Mouse (Mus musculus) erythroid progenitor cell, adult 5-6 weeks (primary cell): ENCODE measurements around the gene 4930568D16Rik. TPM values are rescaled to one million over a fixed set of nuclear protein-coding genes. Genes with fewer than 3 reads are reported as not detected.

Experiments
- ATAC-seq: replicated peaks from 2 replicates; pipeline ENCODE4 v1.8.0; 2016; ENCODE audit warnings: moderate number of reproducible peaks, mild to moderate bottlenecking, moderate TSS enrichment, inconsistent platforms; ENCODE audit not compliant: poor library complexity, low FRiP score, severe bottlenecking
- total RNA-seq, 2 experiments: library from RNA; stranded (forward) in 1 of 2; stranded (reverse) in 1 of 2; fragments of 150-400 nt in 1 of 2; fragments of 186-747, 209-891 nt in 1 of 2; gene quantifications; 2 replicates each; pipeline versions ENCODE4 v1.2.3 to v1.2.4; 2015 to 2017; ENCODE audit warnings: low replicate concordance in 2 of 2

The 4930568D16Rik gene
- total RNA-seq, 2 experiments from 2014 or later = not detected

DNA sequence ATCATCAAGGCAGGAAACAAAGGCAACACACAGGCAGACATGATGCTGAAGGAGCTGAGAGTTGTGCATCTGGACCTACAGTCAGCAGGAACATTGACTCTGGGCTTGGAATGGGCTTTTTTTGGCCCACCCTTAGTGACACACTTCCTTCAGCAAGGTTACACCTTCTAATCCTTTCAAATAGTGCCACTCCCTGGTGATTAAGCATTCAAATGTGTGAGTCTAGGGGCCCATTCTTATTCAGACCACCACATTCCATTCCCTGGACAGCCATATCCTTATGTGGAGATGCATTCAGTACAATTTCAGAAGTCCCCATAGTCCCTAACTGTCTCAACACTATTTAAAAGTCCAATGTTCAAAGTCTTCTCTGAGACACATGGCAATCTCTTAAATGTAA, 3.2 kb upstream of the 4930568D16Rik start:
- ATAC-seq = no peak

DNA sequence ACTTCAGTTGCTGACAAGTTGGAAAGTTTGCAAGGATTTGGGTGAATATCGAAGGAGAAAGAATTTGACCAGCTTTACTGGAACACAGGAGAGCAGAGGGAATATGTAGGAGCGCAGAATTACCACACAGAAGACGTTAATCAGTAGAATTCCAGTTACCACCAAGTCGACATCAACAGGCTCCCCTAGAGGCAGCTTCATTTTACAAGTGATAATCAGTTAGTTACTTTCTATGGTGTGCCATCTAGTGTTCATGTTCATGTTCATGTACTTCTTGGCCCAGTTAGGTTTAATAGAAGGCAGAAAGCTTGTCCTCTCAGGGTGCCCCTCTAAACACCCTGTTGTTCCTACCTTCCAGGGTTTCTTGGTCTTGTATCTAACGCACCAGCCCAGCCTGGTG, 18.3 kb downstream of the 4930568D16Rik start:
- ATAC-seq = peak; percentile 95

DNA sequence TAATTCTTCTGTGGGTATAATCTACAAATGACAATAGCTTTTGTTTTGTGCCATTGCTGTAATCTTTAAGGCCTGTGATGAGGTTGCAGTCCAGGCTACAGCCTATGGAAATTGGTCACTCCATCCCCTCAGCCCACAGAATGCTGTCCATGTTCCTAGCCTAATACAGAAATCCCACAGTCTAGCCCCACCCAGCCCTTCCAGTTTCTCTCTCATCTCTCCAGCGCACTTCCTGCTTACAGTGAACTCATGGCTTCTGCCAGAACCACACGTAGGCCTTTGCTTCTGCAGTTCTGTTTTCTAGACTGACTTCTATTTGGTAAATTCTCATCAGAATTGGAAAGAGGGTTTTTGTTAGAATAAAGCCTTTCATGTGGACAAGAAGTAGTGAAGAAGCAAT, 21.5 kb downstream of the 4930568D16Rik start:
- ATAC-seq = no peak

DNA sequence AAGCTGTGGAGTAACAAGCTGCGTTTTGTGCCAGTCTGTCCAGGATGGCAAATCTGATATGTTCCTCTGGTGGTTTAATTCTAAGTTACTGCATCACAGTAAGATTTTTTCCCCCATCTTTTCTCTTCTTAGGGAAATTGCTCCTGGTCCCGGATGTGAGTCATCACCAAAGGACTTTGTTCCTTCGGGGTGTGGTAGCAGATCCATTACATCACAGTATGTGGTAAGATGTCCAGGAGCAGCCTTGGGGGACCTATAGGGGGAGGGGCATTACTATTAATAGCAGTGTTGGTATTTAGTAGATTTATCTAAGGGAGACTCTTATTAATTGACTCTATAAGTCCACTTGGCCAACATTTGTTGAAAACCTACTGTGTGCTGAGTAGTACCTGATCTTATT, 24.9 kb downstream of the 4930568D16Rik start:
- no peak for ATAC-seq

DNA sequence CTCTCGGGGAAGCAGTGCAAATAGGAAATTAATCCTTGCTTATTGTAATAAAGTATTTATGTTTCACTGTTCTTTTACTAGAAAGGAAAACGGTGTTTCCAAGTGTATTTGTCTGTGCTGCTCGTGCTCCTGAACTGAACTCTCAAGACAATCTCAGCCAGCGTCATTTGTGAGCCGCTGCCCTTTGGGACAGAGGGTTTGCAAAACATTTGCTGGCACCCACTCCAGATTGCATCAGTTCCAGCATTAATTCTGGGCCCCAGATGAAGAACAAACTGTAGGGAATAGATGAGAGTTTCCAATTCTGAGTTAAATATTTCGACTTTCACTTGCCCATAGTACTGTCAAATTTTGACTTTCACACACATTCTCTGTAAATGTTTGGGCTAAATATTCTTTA, 28.8 kb downstream of the 4930568D16Rik start:
- ATAC-seq = no peak

DNA sequence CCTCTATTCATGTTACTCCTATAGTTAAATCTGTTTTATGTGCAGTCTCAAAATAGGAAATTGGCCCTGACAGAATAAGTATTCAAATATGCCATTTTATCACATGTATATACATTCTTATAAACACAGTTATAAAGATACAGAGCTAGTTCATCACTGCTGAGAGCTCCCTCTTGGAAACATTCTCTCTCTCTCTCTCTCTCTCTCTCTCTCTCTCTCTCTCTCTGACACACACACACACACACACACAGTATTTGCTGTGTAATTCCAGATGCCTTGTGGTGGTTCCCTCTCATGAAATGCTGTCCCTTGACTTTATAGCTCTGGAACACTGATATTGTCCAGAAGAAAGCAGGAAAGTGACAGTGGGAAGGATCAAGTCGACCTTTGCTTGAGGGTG, 29.5 kb downstream of the 4930568D16Rik start:
- ATAC-seq = no peak

DNA sequence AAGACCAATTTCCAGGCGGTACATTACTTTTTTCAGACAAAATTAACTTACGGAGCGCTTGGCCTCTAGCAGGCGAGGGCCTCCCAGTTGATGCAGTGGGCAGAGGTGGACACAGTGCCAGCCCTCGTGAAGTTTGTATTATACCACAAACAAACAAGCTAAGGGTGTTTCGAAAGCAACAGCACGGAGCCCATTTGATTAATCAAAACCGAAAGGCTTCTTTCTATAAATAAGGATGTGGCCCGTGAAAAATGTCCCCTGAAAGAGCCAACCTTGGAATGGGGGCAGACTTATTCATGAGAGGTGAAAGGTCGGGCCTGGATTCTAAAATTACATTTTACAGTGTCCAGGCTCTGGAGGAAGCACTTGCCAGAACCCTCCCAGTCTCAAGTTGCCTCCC, 30.1 kb downstream of the 4930568D16Rik start:
- ATAC-seq = no peak

DNA sequence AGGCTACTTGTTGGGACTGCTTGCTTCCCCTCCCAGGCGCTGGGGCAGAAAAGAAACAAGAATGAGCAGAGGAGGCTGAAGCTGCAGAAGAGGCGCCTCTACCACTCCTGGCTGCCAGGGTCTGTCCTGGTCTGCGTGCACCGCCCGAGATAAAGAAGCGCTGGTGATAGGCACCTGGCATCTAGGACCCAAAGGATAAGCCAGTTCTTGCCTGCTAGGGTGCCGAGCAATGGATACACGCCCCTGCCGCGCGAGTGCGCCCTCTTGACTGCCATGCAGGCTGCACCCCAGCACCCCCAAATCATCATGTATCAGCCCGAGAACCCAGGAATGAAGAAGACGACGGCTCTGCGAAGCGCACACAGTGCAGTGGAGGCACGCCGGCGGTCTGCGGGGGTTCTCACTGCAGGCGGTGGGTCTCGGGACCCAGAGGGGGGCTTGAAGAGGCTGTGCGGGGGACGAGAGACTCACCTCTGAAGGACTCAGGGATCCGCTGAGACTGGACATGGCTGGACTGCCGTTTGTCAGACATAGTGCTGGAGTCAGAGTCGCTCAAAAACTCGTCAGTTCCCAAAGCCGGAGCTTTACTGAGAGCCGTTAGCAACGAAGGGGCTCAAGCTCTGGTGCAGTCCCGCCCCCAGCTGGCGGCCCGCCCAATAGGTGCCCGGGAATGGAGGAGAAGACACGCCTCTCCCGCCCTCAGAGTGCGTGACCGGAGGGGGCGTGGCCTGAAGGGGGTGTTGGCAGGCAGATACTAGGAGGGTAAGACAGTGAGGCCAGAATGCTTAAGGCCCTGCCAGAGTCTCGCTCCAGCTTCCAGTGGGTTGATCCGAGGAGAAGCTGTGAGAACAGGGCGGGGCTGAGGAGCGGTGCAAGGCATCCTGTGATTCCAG, 30.9 kb downstream of the 4930568D16Rik start, which contains the start of gene Stom:
Gene Stom, minus strand, starts transcription at position 589 of the 893 bp plus-strand sequence.
- peak; percentile 86 for ATAC-seq

DNA sequence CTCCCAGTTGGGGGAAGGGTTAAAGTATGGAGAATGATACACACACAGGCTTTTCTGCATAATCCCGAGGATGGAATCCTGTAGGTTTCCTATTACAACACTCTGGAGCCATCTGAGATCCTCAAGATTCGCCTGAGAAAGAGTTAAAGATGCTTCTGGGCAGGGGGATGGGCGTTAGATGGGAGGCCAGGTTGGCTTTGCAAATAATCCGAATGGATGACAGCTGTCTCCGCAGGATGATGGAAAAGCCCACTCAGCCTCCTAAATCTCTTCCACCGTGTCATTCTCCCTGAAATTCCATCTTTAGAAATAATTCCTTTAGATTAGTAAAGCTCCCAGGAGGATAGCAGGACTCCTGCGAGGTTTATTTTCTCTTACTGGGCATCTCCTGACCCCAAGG, 31.9 kb downstream of the 4930568D16Rik start:
- ATAC-seq = no peak

DNA sequence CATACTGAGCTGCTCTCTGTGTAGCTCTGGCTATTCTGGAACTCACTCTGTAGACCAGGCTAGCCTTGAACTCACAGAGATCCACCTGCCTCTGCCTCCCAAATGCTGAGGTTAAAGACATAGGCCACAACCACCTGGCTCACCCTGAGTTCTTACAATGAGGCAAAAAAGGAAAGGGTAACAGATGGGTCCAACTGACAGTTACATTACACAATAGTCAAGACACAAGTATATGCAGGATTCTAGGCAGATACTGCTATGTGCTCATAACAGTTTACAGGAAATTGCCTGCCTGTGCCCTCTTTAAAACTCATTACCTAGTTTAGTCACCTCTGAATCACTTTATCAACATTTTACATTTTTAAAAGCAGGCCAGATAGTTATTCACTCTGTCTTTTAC, 33.9 kb downstream of the 4930568D16Rik start:
- ATAC-seq = no peak

DNA sequence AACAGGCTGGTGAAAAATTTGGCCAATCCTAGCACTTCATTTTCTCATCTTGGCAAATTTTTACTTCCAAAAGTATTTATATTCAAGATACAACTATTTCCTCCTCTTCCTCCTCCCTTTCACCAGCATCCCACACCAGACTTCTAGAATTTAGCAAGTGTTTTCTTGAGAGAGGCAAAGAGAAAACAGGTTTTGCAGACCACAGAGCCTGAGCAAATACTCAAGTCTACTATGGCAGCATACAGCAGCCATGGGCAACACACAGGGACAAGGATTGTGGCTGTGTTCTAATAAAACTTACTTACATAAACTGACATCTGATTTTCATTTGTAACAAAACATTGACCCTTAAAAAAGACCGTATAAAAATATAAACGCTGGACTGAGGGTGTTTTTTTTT, 36.3 kb downstream of the 4930568D16Rik start:
- no peak for ATAC-seq

DNA sequence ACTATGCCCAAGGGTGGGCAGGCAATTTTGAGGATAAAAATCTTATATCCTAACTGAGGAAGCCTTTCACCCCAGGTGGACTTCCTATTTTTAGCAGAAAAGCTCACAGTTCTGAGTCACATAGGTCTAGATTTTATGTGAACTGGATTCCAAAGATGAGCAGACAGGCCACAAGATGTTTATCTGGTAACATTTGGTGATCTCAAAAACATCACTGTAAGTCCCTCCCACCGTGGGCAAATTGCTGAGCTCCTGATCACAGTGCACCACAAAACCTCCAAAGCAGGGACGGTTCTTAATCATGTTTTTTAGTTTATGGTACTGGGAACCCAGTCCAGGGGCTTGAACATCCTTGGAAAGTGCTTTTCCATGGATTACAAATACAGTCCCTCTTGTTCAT, 38.5 kb downstream of the 4930568D16Rik start:
- ATAC-seq = no peak

DNA sequence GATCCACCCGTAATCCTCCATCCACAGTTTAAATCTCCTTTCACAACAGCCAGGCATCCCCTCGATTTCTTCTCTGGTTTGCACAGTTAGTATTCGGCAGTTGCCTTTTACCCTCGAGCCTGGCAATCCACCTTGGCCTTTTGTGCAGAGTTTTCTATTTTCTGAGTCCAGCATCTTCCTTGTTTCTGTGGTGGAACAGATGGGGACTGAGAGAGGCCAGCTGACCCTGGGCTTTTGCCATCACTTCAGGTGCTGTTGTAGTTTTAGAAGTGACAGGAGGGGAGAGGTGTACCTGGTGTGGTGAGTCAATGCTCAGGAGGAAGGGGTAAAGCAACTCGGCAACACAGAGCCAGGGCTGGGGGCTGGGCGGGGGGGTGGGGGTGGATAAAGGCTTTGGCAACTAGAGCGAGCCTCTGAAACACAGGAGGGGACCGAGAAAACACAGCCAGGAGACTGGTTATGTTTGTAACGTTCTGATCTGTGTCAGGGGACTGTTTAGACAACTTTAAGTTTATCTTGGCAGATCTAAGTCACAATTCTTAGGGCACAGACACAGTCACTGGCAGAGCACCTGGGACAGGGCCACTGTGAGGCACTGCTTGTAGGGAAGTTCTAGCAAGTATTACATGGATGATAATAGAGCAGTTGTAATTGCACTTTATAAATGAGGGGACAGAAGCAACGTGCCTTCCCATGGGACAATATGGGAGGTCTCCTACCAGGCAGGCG, 39.3 kb downstream of the 4930568D16Rik start:
- ATAC-seq = peak; percentile 11

DNA sequence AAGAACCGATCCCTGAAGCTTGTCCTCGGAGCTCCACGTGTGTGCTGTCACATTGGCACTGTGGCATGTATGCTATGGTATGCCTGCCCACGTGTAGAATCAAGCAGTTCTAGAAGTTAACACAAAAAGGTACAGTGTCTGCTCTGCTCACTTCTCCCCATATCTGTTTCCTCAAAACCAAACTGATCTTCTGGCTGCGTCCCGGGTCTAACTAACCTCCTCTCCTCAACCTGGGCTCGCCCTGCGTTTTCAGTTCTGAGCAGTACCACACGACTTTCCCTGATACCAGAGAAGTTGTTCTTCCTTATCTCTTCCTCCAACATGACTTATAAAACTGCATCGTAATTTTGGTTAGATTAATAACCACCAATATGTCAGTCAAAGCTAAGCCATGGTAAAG, 39.9 kb downstream of the 4930568D16Rik start:
- peak; percentile 68 for ATAC-seq

DNA sequence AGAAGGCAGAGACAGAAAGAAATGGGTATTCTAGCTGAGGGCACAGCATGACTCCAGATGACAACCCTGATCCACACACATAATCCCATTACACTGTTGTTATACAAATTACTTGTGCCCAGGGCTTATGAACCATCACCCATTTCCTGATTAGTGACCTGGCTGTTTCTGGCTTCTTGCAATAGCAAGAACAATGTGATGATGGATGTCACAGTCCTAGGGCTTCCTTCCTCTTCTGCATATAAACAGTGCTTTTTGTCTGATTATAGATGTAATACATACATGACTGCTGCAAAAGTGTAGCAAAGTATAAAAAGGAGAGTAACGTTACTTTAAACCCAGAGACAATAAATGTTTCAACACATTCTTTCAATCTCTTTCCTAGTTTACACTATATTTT, 40.6 kb downstream of the 4930568D16Rik start:
- no peak for ATAC-seq

DNA sequence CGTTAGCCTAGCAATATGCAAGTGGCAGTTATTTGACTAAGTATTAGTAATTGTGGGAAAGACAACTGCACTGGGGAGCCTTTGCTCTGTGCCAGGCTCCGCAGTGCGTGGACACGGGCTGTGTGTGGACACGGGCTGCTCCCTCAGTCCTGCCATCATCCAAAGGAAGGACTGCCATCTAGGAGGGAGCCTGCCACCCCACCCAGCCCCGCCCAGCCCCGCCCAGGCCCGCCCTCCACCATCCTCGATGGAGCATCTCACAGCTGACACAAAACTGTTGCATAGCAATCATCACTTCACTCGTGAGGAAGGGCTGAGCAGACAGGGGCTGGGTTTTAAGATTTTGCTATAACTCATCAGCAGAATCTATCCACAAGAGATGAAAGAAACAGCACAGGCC, 41.6 kb downstream of the 4930568D16Rik start:
- ATAC-seq = peak; percentile 41

DNA sequence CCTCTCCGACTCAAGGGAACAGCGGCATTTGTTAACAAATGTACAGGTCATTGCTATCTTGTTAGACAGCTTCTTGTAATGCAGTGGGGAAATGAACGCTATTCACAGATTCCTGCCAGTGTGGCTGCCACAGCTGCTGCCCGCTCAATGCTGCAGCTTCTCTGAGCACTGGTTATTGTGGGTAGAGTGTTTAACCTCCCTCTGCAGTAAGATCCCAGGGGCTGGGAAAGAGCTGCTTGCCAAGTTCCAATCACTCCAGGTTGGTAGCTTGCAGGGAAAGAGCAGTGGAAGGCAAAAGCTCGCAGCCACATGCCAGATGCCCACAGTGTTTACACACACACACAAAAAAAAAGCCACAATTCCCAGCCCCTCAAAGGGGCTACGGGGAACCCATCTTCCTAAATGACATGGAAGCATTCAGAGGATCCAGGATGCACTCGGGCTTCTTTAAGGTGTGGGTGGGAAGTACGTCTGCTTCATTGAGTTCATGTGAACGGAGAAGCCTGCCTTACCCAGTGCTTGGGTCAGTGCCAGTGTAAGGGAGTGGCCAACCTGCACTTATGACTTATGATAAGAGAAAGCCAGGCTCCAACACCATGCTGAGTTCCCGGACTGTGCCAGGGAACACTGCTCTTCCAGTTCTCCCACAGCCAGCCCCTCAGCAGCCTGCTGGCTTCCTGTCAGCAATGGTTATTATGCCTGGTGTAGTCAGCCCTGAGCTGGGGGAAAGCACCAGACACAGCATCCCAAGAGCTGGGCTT, 44.9 kb downstream of the 4930568D16Rik start:
- peak; percentile 74 for ATAC-seq

DNA sequence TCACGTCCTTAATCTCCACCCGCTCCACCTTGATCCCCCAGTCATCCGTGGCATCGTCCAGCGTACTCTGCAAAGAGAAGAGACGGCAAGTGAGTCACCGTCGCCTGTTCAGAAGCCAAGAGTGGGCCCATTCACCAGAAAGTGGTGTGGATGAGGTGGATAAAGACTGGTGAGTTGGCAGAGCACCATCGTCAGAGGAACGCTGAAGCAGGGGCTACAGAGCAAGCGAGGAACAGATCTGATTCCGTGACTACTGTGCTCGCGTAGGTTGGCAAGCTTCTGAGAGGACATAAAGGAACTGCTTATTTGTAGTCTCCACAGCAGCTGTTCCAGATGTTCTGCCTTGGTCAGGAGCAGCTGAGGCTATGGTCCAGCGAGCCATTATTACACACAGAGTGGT, 47.1 kb downstream of the 4930568D16Rik start:
- no peak for ATAC-seq

DNA sequence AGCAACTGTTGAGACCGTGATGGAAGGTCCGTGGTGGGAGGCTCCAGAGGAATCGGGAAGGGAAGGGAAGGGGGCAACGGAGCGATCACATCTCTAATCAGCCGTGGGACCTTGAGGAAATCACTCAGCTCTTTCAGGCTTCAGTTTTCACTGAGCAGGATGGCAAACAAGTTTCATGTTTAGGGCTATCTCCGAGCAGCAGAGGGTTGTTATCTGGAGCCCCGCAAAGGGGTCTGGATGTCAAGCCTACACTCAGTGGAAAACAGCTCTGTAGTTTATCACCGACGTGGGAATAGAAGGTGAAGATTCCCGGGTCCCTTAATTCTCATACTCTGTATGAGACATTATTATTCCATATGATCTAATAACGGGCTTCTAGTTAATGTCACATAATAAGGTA, 49.1 kb downstream of the 4930568D16Rik start:
- ATAC-seq = no peak

DNA sequence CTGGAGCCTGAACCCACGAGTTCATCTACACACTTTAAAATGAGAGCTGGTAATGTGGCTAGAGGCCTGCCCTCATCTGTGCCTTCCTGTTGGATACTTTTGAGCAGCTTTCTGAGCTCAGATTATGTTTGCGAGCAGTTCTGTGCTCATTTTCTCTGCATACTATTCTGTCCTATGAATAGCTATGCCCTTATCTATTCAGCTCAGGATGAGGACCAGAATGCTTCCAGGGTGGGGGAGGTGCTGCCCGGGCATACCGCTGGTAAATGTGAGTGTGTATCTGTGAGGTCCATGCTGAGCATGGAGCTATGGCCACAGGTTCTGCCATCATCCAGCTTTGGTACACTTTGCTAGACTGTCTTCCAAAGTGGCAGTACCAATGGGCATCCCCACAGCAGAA, 49.9 kb downstream of the 4930568D16Rik start:
- ATAC-seq = peak; percentile 75
